Mouse (Mus musculus) thymus, postnatal 14 days (tissue): ENCODE measurements around the gene Cyp39a1.

Source experiments
- DNase-seq: peaks from one replicate; pipeline ENCODE4 v3.0.0; 2021

The Cyp39a1 gene

DNA sequence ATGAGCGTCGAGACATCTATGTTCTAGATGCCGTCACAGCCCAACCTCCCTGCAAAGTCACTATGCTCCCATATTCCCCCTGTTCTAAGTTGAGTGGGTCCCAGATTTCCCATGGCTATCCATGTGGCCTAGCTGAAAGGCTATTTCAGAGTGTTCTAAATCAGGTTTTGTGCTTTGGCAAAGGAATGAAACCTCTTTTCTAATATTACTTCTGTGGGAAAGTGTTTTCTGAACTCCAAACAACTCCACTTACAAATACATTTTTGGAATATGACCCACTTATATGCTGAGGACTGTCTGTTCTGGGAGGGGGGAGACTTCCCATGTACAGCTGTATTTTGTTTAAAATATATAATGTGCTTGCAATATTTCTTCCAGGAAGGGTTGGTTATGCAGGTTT, 124.5 kb downstream of the Cyp39a1 start:
- DNase-seq, result no peak

DNA sequence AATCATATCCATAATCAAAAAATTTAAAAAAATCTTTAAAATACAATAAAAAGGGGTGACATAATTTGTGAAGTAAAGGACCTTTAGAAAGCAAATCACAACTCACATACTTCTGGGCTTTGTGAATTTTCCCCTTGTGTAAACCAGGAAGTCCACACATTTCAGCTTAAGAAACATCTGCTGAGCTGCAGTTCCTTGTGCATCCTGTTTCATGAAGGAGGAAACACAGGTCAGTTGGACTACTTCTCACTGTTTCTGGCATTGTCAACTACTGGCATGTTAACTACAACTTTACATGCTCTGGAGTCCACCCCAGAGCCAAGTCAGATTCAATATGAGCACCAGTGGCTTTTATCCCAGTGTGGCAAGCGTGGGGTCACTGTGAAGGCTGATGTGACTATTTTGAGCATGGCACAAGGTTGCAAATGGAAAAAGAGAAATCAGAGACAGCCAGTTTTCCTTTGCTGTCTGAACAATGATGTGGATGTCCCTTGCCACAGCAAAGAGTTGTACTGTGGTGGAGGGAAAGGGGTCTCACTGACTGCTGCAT, 127.6 kb downstream of the Cyp39a1 start:
- no peak for DNase-seq
